13 mouse cellular contexts compared by ENCODE assay signal in the genomic region with DNA sequence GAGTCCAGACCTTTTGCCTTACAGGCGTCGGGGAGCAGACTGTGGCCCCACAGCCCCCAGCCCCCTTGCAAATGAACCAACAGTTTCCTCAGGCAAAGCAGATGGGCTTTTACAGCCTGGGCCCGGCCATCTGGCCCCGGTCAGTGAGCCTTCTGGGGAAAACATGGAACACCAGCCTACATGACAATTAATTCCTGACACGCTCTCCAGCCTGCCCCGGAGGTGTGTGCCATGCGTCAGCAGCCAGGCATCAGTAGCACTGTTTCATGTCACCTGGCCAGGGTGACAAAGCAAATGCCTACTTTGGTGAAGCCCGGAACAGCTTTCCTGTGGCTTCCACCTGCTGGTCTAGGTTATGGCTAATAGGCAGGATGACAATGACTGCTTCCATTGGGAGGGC.
DNase-seq lines count a peak whose midpoint lies in the region; ATAC-seq lines count a peak whose summit lies in the region.
"Had no signal": no experiment of that assay in that cellular context is flagged by ENCODE, and none has a peak within 500 bp of the region (broad histone marks: within the 10 kb centered on the region; RNA-seq: fewer than 3 reads in every experiment).

No protein-coding gene starts in this region.

- DNase-seq in hindbrain, embryonic 10.5 days (ENCODE audit: low spot score), result peak; percentile 26
- DNase-seq in hindbrain, embryonic 11.5 days (ENCODE audit: low spot score), result no peak
- peak; percentile 33 for DNase-seq in adrenal gland, postnatal 10 days
- peak; percentile 76 to 83 for DNase-seq in cerebellum, adult 18-20 months
- DNase-seq in kidney, adult 8-10 months, result peak; percentile 6 to 27
- DNase-seq in embryonic facial prominence, embryonic 10.5 days (ENCODE audit: low spot score), result no peak
- no peak for DNase-seq in lung, postnatal 10 days
- no peak for DNase-seq in right cerebral cortex, postnatal 10 days (ENCODE audit: low spot score in 2 of 2)
- DNase-seq: gastrocnemius, postnatal 36 days; heart, postnatal 14 days; right cerebral cortex, postnatal 14 days had no signal

- H3K36me3 ChIP-seq in hindbrain, embryonic 10.5 days, result no peaks in the 10 kb centered on the region
- H3K36me3 ChIP-seq in hindbrain, embryonic 11.5 days (ENCODE audit: control insufficient read depth, insufficient read depth, low read length), result no peaks in the 10 kb centered on the region
- no peaks in the 10 kb centered on the region for H3K36me3 ChIP-seq in embryonic facial prominence, embryonic 10.5 days (replicated peaks)
- H3K36me3 ChIP-seq: stomach, embryonic 15.5 days had no signal

- WGBS in hindbrain, embryonic 10.5 days, result 71% methylated on average over 8 of the region's 8 CpGs
- WGBS in hindbrain, embryonic 11.5 days, result 72% methylated on average over 8 of the region's 8 CpGs
- 83% methylated on average over 8 of the region's 8 CpGs for WGBS in embryonic facial prominence, embryonic 10.5 days

- no peak overlapping the region for H3K4me2 ChIP-seq in hindbrain, embryonic 11.5 days (replicated peaks; ENCODE audit: low read depth, low read length)
- H3K4me2 ChIP-seq: stomach, embryonic 15.5 days had no signal

- H3K4me3 ChIP-seq in hindbrain, embryonic 10.5 days, result no peak overlapping the region
- no peak overlapping the region for H3K4me3 ChIP-seq in hindbrain, embryonic 11.5 days (ENCODE audit: low read depth, low read length)
- H3K4me3 ChIP-seq in embryonic facial prominence, embryonic 10.5 days, result no peak overlapping the region
- H3K4me3 ChIP-seq: stomach, embryonic 15.5 days had no signal

- H3K27me3 ChIP-seq in hindbrain, embryonic 10.5 days (ENCODE audit: insufficient read depth, poor library complexity, severe bottlenecking), result peaks cover 7% of the 10 kb centered on the region; the same call in 1 of the 2 replicates
- no peaks in the 10 kb centered on the region for H3K27me3 ChIP-seq in hindbrain, embryonic 11.5 days (ENCODE audit: control insufficient read depth, insufficient read depth, low read length)
- H3K27me3 ChIP-seq in embryonic facial prominence, embryonic 10.5 days (replicated peaks; ENCODE audit: low read depth, poor library complexity, severe bottlenecking), result no peaks in the 10 kb centered on the region
- H3K27me3 ChIP-seq: Patski; stomach, embryonic 15.5 days had no signal

- H3K9ac ChIP-seq in hindbrain, embryonic 11.5 days (ENCODE audit: low read depth, low read length), result no peak overlapping the region
- H3K9ac ChIP-seq: stomach, embryonic 15.5 days had no signal

- H3K4me1 ChIP-seq in hindbrain, embryonic 10.5 days (replicated peaks), result peaks cover 39% of the 10 kb centered on the region
- H3K4me1 ChIP-seq in hindbrain, embryonic 11.5 days (replicated peaks; ENCODE audit: control insufficient read depth, insufficient read depth, low read length), result 0 out of 2 replicates have a peak, but pooled peaks cover 5% of the 10 kb centered on the region
- H3K4me1 ChIP-seq in embryonic facial prominence, embryonic 10.5 days, result peaks cover 12% of the 10 kb centered on the region
- H3K4me1 ChIP-seq: stomach, embryonic 15.5 days had no signal

- H3K27ac ChIP-seq in hindbrain, embryonic 10.5 days, result 0 out of 2 replicates have a peak overlapping the region, but pooled peaks have one; percentile 57
- H3K27ac ChIP-seq in hindbrain, embryonic 11.5 days (ENCODE audit: low read depth, low read length), result no peak overlapping the region
- no peak overlapping the region for H3K27ac ChIP-seq in embryonic facial prominence, embryonic 10.5 days (replicated peaks)
- H3K27ac ChIP-seq: stomach, embryonic 15.5 days had no signal

- no peak for ATAC-seq in hindbrain, embryonic 11.5 days (ENCODE audit: low FRiP score)
- ATAC-seq: Patski had no signal

- H3K9me3 ChIP-seq in hindbrain, embryonic 10.5 days, result no peaks in the 10 kb centered on the region
- no peaks in the 10 kb centered on the region for H3K9me3 ChIP-seq in hindbrain, embryonic 11.5 days (ENCODE audit: control insufficient read depth, low read length)
- H3K9me3 ChIP-seq in embryonic facial prominence, embryonic 10.5 days, result no peaks in the 10 kb centered on the region
- H3K9me3 ChIP-seq: stomach, embryonic 15.5 days had no signal

Comparison
In these comparisons a context has a peak if more than half of its experiments do, and no peak if none do; other contexts are left out.
1. DNase-seq: peak in hindbrain, embryonic 10.5 days (single experiment), adrenal gland, postnatal 10 days (single experiment), cerebellum, adult 18-20 months (2 of 2) and kidney, adult 8-10 months (2 of 2); none in hindbrain, embryonic 11.5 days (single experiment), embryonic facial prominence, embryonic 10.5 days (single experiment), lung, postnatal 10 days (single experiment) and right cerebral cortex, postnatal 10 days (0 of 2).